Mouse (Mus musculus) cerebellum, postnatal 36 days (tissue): ENCODE measurements at regions not wholly inside any gene's neighbourhood (a gene's known extent, or its start where the extent isn't known, plus 50 kb on each side); places are given as distances from the start of the nearest gene placed in this dataset.

Source experiments
- DNase-seq, 2 experiments: peaks; one replicate each; pipeline ENCODE4 v3.0.0; 2021 to 2022; ENCODE audit warnings: mixed read lengths in 2 of 2

- DNase-seq = no peak
Observed at GRCm38 (mm10) chr2:172613891-172614391, 64.5 kb downstream of the Tfap2c start.

GRCm38 (mm10) chr2:172615148-172615547, 65.8 kb downstream of the Tfap2c start:
- no peak for DNase-seq

- DNase-seq = no peak
Observed at GRCm38 (mm10) chr2:172615582-172615981, 66.2 kb downstream of the Tfap2c start.

- DNase-seq = no peak
Observed at GRCm38 (mm10) chr2:172619168-172619567, 69.8 kb downstream of the Tfap2c start.

- DNase-seq = no peak
Observed at GRCm38 (mm10) chr2:172620001-172620400, 70.6 kb downstream of the Tfap2c start.

- no peak for DNase-seq
Observed at GRCm38 (mm10) chr2:172623707-172624106, 74.3 kb downstream of the Tfap2c start.

GRCm38 (mm10) chr2:172627353-172628306, 78.2 kb downstream of the Tfap2c start:
- DNase-seq = no peak

- no peak for DNase-seq
Observed at GRCm38 (mm10) chr2:172630333-172630732, 80.9 kb downstream of the Tfap2c start.

GRCm38 (mm10) chr2:172642616-172643015, 93.2 kb downstream of the Tfap2c start:
- no peak for DNase-seq

GRCm38 (mm10) chr2:172643860-172644259, 94.5 kb downstream of the Tfap2c start:
- DNase-seq = no peak

- no peak for DNase-seq
Observed at GRCm38 (mm10) chr2:172644451-172644850, 95.1 kb downstream of the Tfap2c start.

- DNase-seq = no peak
Observed at GRCm38 (mm10) chr2:172648072-172648471, 98.7 kb downstream of the Tfap2c start.

- no peak for DNase-seq
Observed at GRCm38 (mm10) chr2:172660479-172660878, 111.1 kb downstream of the Tfap2c start.

GRCm38 (mm10) chr2:172660916-172661315, 111.5 kb downstream of the Tfap2c start:
- no peak for DNase-seq

GRCm38 (mm10) chr2:172661418-172661980, 112.1 kb downstream of the Tfap2c start:
- no peak for DNase-seq

GRCm38 (mm10) chr2:172662165-172662564, 112.8 kb downstream of the Tfap2c start:
- DNase-seq = no peak

GRCm38 (mm10) chr2:172663681-172664080, 114.3 kb downstream of the Tfap2c start:
- DNase-seq = no peak

GRCm38 (mm10) chr2:172673081-172673480, 123.7 kb downstream of the Tfap2c start:
- no peak for DNase-seq

- no peak for DNase-seq
Observed at GRCm38 (mm10) chr2:172674641-172675040, 125.2 kb downstream of the Tfap2c start.

GRCm38 (mm10) chr2:172675081-172675480, 125.7 kb downstream of the Tfap2c start:
- DNase-seq = no peak

GRCm38 (mm10) chr2:172690196-172690595, 140.8 kb downstream of the Tfap2c start:
- no peak for DNase-seq

GRCm38 (mm10) chr2:172690931-172691651, 141.7 kb downstream of the Tfap2c start:
- DNase-seq = no peak

GRCm38 (mm10) chr2:172698961-172699360, 149.6 kb downstream of the Tfap2c start:
- no peak for DNase-seq
